Mouse (Mus musculus): ENCODE data around the gene Asap2. TPM values are rescaled to one million over a fixed set of nuclear protein-coding genes. Genes with fewer than 3 reads are reported as not detected.
A peak's percentile ranks its signal among the peaks of the same experiment; 100 is the strongest.

Asap2 gene
- polyA plus RNA-seq, 1 experiment from 2014 or later = 4.3 TPM

GRCm38 (mm10) chr12:21128930-21129869, 138.9 kb downstream of the Asap2 start:
- no peak for ATAC-seq
- Histone ChIP-seq H3K4me2 (ENCODE audit: low read depth, low read length) (no peak overlapping the region), H3K27ac (ENCODE audit: low read length) (peak overlapping the region; percentile 18; the same call in 1 of the 2 replicates), H3K9me3 (ENCODE audit: control insufficient read depth, low read length) (no peaks in the 10 kb centered on the region), H3K27me3 (replicated peaks; ENCODE audit: control insufficient read depth, insufficient read depth, low read length) (no peaks in the 10 kb centered on the region), H3K4me1 (ENCODE audit: control insufficient read depth, insufficient read depth, low read length) (peaks cover 43% of the 10 kb centered on the region), H3K9ac (ENCODE audit: low read depth, low read length) (no peak overlapping the region), H3K4me3 (ENCODE audit: low read length) (no peak overlapping the region), H3K36me3 (ENCODE audit: control insufficient read depth, insufficient read depth, low read length) (no peaks in the 10 kb centered on the region)
- 77% methylated on average over 9 of the region's 9 CpGs for WGBS

GRCm38 (mm10) chr12:21130274-21130823, 140.1 kb downstream of the Asap2 start:
- no peaks in the 10 kb centered on the region for H3K36me3 ChIP-seq (ENCODE audit: control insufficient read depth, insufficient read depth, low read length)
- WGBS = 76% methylated on average over 10 of the region's 10 CpGs
- H3K9me3 ChIP-seq (ENCODE audit: control insufficient read depth, low read length) = no peaks in the 10 kb centered on the region
- no peak overlapping the region for H3K4me2 ChIP-seq (ENCODE audit: low read depth, low read length)
- peaks cover 52% of the 10 kb centered on the region for H3K4me1 ChIP-seq (ENCODE audit: control insufficient read depth, insufficient read depth, low read length)
- H3K9ac ChIP-seq (ENCODE audit: low read depth, low read length) = no peak overlapping the region
- no peaks in the 10 kb centered on the region for H3K27me3 ChIP-seq (replicated peaks; ENCODE audit: control insufficient read depth, insufficient read depth, low read length)
- H3K27ac ChIP-seq (ENCODE audit: low read length) = no peak overlapping the region
- ATAC-seq = no peak
- no peak overlapping the region for H3K4me3 ChIP-seq (ENCODE audit: low read length)

GRCm38 (mm10) chr12:21132537-21132936, 142.3 kb downstream of the Asap2 start:
- Histone ChIP-seq H3K4me3 (ENCODE audit: low read length) (no peak overlapping the region), H3K4me2 (ENCODE audit: low read depth, low read length) (no peak overlapping the region), H3K36me3 (ENCODE audit: control insufficient read depth, insufficient read depth, low read length) (no peaks in the 10 kb centered on the region), H3K27me3 (replicated peaks; ENCODE audit: control insufficient read depth, insufficient read depth, low read length) (no peaks in the 10 kb centered on the region), H3K27ac (ENCODE audit: low read length) (peak overlapping the region; percentile 23), H3K9ac (ENCODE audit: low read depth, low read length) (peak overlapping the region; percentile 19; the same call in 1 of the 2 replicates), H3K4me1 (ENCODE audit: control insufficient read depth, insufficient read depth, low read length) (peaks cover 63% of the 10 kb centered on the region), H3K9me3 (ENCODE audit: control insufficient read depth, low read length) (no peaks in the 10 kb centered on the region)
- ATAC-seq = no peak
- 27% methylated on average over 10 of the region's 10 CpGs for WGBS

GRCm38 (mm10) chr12:21133031-21133430, 142.8 kb downstream of the Asap2 start:
- Histone ChIP-seq H3K27me3 (replicated peaks; ENCODE audit: control insufficient read depth, insufficient read depth, low read length) (no peaks in the 10 kb centered on the region), H3K4me3 (ENCODE audit: low read length) (no peak overlapping the region), H3K4me1 (ENCODE audit: control insufficient read depth, insufficient read depth, low read length) (peaks cover 59% of the 10 kb centered on the region), H3K27ac (ENCODE audit: low read length) (peak overlapping the region; percentile 23), H3K9ac (ENCODE audit: low read depth, low read length) (peak overlapping the region; percentile 19; the same call in 1 of the 2 replicates), H3K9me3 (ENCODE audit: control insufficient read depth, low read length) (no peaks in the 10 kb centered on the region), H3K36me3 (ENCODE audit: control insufficient read depth, insufficient read depth, low read length) (no peaks in the 10 kb centered on the region), H3K4me2 (ENCODE audit: low read depth, low read length) (no peak overlapping the region)
- no peak for ATAC-seq
- WGBS = 81% methylated on average over 4 of the region's 4 CpGs

- Histone ChIP-seq H3K4me1 (ENCODE audit: control insufficient read depth, insufficient read depth, low read length) (peaks cover 60% of the 10 kb centered on the region), H3K36me3 (ENCODE audit: control insufficient read depth, insufficient read depth, low read length) (no peaks in the 10 kb centered on the region), H3K27me3 (replicated peaks; ENCODE audit: control insufficient read depth, insufficient read depth, low read length) (no peaks in the 10 kb centered on the region), H3K9ac (ENCODE audit: low read depth, low read length) (peak overlapping the region; percentile 24; the same call in 1 of the 2 replicates), H3K27ac (ENCODE audit: low read length) (peak overlapping the region; percentile 74), H3K9me3 (ENCODE audit: control insufficient read depth, low read length) (no peaks in the 10 kb centered on the region), H3K4me3 (ENCODE audit: low read length) (no peak overlapping the region), H3K4me2 (ENCODE audit: low read depth, low read length) (peak overlapping the region; percentile 32)
- WGBS = 46% methylated on average over 17 of the region's 17 CpGs
- peak; percentile 22 for ATAC-seq
These were observed 144.0 kb downstream of the Asap2 start for GRCm38 (mm10) chr12:21133972-21134859.

GRCm38 (mm10) chr12:21135651-21136461, 145.6 kb downstream of the Asap2 start:
- Histone ChIP-seq H3K9me3 (ENCODE audit: control insufficient read depth, low read length) (no peaks in the 10 kb centered on the region), H3K4me1 (ENCODE audit: control insufficient read depth, insufficient read depth, low read length) (peaks cover 61% of the 10 kb centered on the region), H3K4me3 (ENCODE audit: low read length) (no peak overlapping the region), H3K9ac (ENCODE audit: low read depth, low read length) (peak overlapping the region; percentile 4; the same call in 1 of the 2 replicates), H3K27ac (ENCODE audit: low read length) (peak overlapping the region; percentile 88), H3K4me2 (ENCODE audit: low read depth, low read length) (no peak overlapping the region), H3K27me3 (replicated peaks; ENCODE audit: control insufficient read depth, insufficient read depth, low read length) (no peaks in the 10 kb centered on the region), H3K36me3 (ENCODE audit: control insufficient read depth, insufficient read depth, low read length) (no peaks in the 10 kb centered on the region)
- peak; percentile 92 for ATAC-seq
- 37% methylated on average over 8 of the region's 8 CpGs for WGBS

- peak; percentile 22 for ATAC-seq
- H3K27ac ChIP-seq (ENCODE audit: low read length) = peak overlapping the region; percentile 88
- no peaks in the 10 kb centered on the region for H3K36me3 ChIP-seq (ENCODE audit: control insufficient read depth, insufficient read depth, low read length)
- H3K4me1 ChIP-seq (ENCODE audit: control insufficient read depth, insufficient read depth, low read length) = peaks cover 60% of the 10 kb centered on the region
- H3K4me3 ChIP-seq (ENCODE audit: low read length) = no peak overlapping the region
- H3K9me3 ChIP-seq (ENCODE audit: control insufficient read depth, low read length) = no peaks in the 10 kb centered on the region
- peak overlapping the region; percentile 28; the same call in 1 of the 2 replicates for H3K9ac ChIP-seq (ENCODE audit: low read depth, low read length)
- no peak overlapping the region for H3K4me2 ChIP-seq (ENCODE audit: low read depth, low read length)
- 51% methylated on average over 2 of the region's 2 CpGs for WGBS
- H3K27me3 ChIP-seq (replicated peaks; ENCODE audit: control insufficient read depth, insufficient read depth, low read length) = no peaks in the 10 kb centered on the region
These were observed 146.1 kb downstream of the Asap2 start for GRCm38 (mm10) chr12:21136462-21136751.

- H3K36me3 ChIP-seq (ENCODE audit: control insufficient read depth, insufficient read depth, low read length) = no peaks in the 10 kb centered on the region
- H3K4me2 ChIP-seq (ENCODE audit: low read depth, low read length) = no peak overlapping the region
- no peak overlapping the region for H3K27ac ChIP-seq (ENCODE audit: low read length)
- no peaks in the 10 kb centered on the region for H3K27me3 ChIP-seq (replicated peaks; ENCODE audit: control insufficient read depth, insufficient read depth, low read length)
- peaks cover 42% of the 10 kb centered on the region for H3K4me1 ChIP-seq (ENCODE audit: control insufficient read depth, insufficient read depth, low read length)
- WGBS = 56% methylated on average over 4 of the region's 4 CpGs
- no peak overlapping the region for H3K9ac ChIP-seq (ENCODE audit: low read depth, low read length)
- H3K9me3 ChIP-seq (ENCODE audit: control insufficient read depth, low read length) = no peaks in the 10 kb centered on the region
- no peak overlapping the region for H3K4me3 ChIP-seq (ENCODE audit: low read length)
- no peak for ATAC-seq
These were observed 149.3 kb downstream of the Asap2 start for GRCm38 (mm10) chr12:21139560-21139959.
